Mouse (Mus musculus) erythroblast, embryonic 14.5 days (primary cell): ENCODE data around the gene Vmn2r42. TPM values are rescaled to one million over a fixed set of nuclear protein-coding genes. Genes with fewer than 3 reads are reported as not detected.
"Not testable (repeated sequence)": the region's sequence is repeated elsewhere in the genome, so short reads cannot be mapped to it uniquely, and the experiment has no call there.

Source experiments
- H3K27me3 ChIP-seq: 2 replicates; pipeline ENCODE4 v1.6.1; 2012; ENCODE audit warnings: inconsistent platforms; ENCODE audit not compliant: control insufficient read depth
- H3K36me3 ChIP-seq: 2 replicates; pipeline ENCODE4 v1.6.1; 2012; ENCODE audit warnings: mild to moderate bottlenecking, inconsistent platforms; ENCODE audit not compliant: control insufficient read depth
- H3K4me1 ChIP-seq: 2 replicates; pipeline ENCODE4 v1.6.1; 2012; ENCODE audit warnings: inconsistent platforms; ENCODE audit not compliant: control insufficient read depth
- H3K4me3 ChIP-seq: replicated peaks from 2 replicates; pipeline ENCODE3; 2012; ENCODE audit warnings: moderate library complexity, mild to moderate bottlenecking, inconsistent platforms
- H3K9me3 ChIP-seq: 2 replicates; pipeline ENCODE4 v1.6.1; 2012; ENCODE audit warnings: low read length, inconsistent platforms, mixed read lengths; ENCODE audit not compliant: control insufficient read depth
- polyA plus RNA-seq: library from polyadenylated mRNA; stranded (reverse); fragments of >175 nt; gene quantifications from 2 replicates; pipeline ENCODE4 v1.2.3, GENCODE M21; 2012

Gene Vmn2r42
- polyA plus RNA-seq, result 0.02 TPM in 1 of 2 replicates, not detected in the other

- H3K4me1 ChIP-seq, H3K9me3 ChIP-seq, H3K4me3 ChIP-seq, H3K36me3 ChIP-seq, H3K27me3 ChIP-seq: not testable (repeated sequence)
Observed at GRCm38 (mm10) chr7:8200220-8200619, at the start of gene Vmn2r42. TSS of gene Vmn2r42 (minus strand) at chr7:8200320.

GRCm38 (mm10) chr7:8161554-8161953 lies 38.6 kb downstream of the Vmn2r42 start, which contains the start of gene Vmn2r41:
TSS of gene Vmn2r41 (minus strand) at chr7:8161654.
- H3K4me3 ChIP-seq, H3K27me3 ChIP-seq, H3K4me1 ChIP-seq, H3K36me3 ChIP-seq, H3K9me3 ChIP-seq: not testable (repeated sequence)

Other genes with a start within 250 kb of the Vmn2r42 start
- 0.01 TPM in 1 of 2 replicates, not detected in the other for gene Vmn2r41, start 38.7 kb downstream of the Vmn2r42 start, polyA plus RNA-seq
- not detected in 2 replicates for gene Vmn2r43, start 60.3 kb upstream of the Vmn2r42 start, polyA plus RNA-seq
- 0.01 TPM in 1 of 2 replicates, not detected in the other for gene Vmn2r44, start 183.0 kb upstream of the Vmn2r42 start, polyA plus RNA-seq